Mouse (Mus musculus) cortical plate, adult 2 months (tissue): ENCODE measurements around the gene Polr2e.

ENCODE experiments used
- CTCF ChIP-seq: fragments of 200-500 bp; IDR thresholded peaks from 2 replicates; pipeline ENCODE4 v1.5.1; 2011; ENCODE audit warnings: mild to moderate bottlenecking, control low read depth, low read length; ENCODE audit not compliant: insufficient read depth; ENCODE audit errors: extremely low read depth
- POLR2A ChIP-seq: fragments of 200-500 bp; IDR thresholded peaks from 2 replicates; pipeline ENCODE4 v1.6.1; 2011; ENCODE audit warnings: mild to moderate bottlenecking, low read length, control low read depth; ENCODE audit not compliant: insufficient read depth; ENCODE audit errors: extremely low read depth

- TF ChIP-seq POLR2A (no peak), CTCF (no peak)
These were observed 36.3 kb upstream of the Polr2e start for GRCm38 (mm10) chr10:80075924-80076323.
